Mouse (Mus musculus) testis, adult 2 months (tissue): ENCODE data around the gene Rnf24. TPM values are rescaled to one million over a fixed set of nuclear protein-coding genes. Genes with fewer than 3 reads are reported as not detected.
"Not testable (repeated sequence)": the region's sequence is repeated elsewhere in the genome, so short reads cannot be mapped to it uniquely, and the experiment has no call there.

ENCODE experiments used
- H3K27ac ChIP-seq: fragments of 200-500 bp; 2 replicates; pipeline ENCODE4 v1.5.1; 2012; ENCODE audit warnings: low read depth, low read length; ENCODE audit not compliant: control insufficient read depth, insufficient read depth
- H3K27me3 ChIP-seq: fragments of 200-500 bp; 2 replicates; pipeline ENCODE4 v1.6.1; 2012; ENCODE audit warnings: mild to moderate bottlenecking, low read length, moderate library complexity; ENCODE audit not compliant: control insufficient read depth, insufficient read depth
- H3K36me3 ChIP-seq: fragments of 200-500 bp; 2 replicates; pipeline ENCODE4 v1.6.1; 2012; ENCODE audit warnings: mild to moderate bottlenecking, low read length; ENCODE audit not compliant: control insufficient read depth, insufficient read depth
- H3K4me1 ChIP-seq: fragments of 200-500 bp; 2 replicates; pipeline ENCODE4 v1.6.1; 2012; ENCODE audit warnings: low read length; ENCODE audit not compliant: control insufficient read depth, insufficient read depth
- H3K4me3 ChIP-seq: fragments of 200-500 bp; 2 replicates; pipeline ENCODE4 v1.5.1; 2012; ENCODE audit warnings: low read depth, mild to moderate bottlenecking, low read length, moderate library complexity, mixed read lengths; ENCODE audit not compliant: control insufficient read depth
- CTCF ChIP-seq: fragments of 200-500 bp; IDR thresholded peaks from 2 replicates; pipeline ENCODE4 v1.5.1; 2012; ENCODE audit warnings: low read depth, mild to moderate bottlenecking, inconsistent platforms, low read length, moderate library complexity; ENCODE audit not compliant: control insufficient read depth, insufficient read depth, insufficient replicate concordance
- POLR2A ChIP-seq: fragments of 200-500 bp; IDR thresholded peaks from 2 replicates; pipeline ENCODE4 v1.6.1; 2012; ENCODE audit warnings: low read depth, mild to moderate bottlenecking, inconsistent platforms, low read length, moderate library complexity; ENCODE audit not compliant: control insufficient read depth
- polyA plus RNA-seq: library from polyadenylated mRNA; depleted of rRNA; stranded (reverse); fragments of >200 nt; gene quantifications from 2 replicates; pipeline ENCODE4 v1.2.3, GENCODE M21; 2012

Rnf24 gene
- polyA plus RNA-seq, 1 experiment: 55.4 TPM

DNA sequence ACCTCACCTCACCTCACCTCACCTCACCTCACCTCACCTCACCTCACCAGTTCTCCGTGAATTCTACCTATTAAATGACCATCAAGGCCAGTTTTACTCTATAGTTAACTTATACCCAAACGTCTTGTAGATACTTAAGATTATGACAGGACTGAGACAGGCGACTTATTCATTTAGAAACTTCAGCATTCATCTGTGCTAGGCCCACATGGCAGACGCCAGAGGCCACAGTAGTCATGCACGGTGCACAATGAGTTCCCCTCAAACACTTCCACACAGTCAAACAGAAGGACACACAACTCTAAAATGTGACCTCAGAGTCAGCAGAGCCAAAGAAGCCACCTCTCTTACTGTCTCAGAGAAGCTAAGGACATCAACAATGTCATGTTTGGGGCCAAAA, 45.3 kb downstream of the Rnf24 start:
- no peaks in the 10 kb centered on the region for H3K4me1 ChIP-seq
- H3K27ac ChIP-seq: no peak overlapping the region
- H3K4me3 ChIP-seq: no peak overlapping the region
- no peaks in the 10 kb centered on the region for H3K27me3 ChIP-seq
- no peaks in the 10 kb centered on the region; the same call in 1 of the 2 replicates for H3K36me3 ChIP-seq
- no peak for TF ChIP-seq CTCF
- no peak for TF ChIP-seq POLR2A

- not testable (repeated sequence) for H3K27ac ChIP-seq, H3K4me3 ChIP-seq, H3K36me3 ChIP-seq, H3K4me1 ChIP-seq, H3K27me3 ChIP-seq
Observed at GRCm38 (mm10) chr2:131305226-131305625, 47.5 kb downstream of the Rnf24 start.

GRCm38 (mm10) chr2:131304497-131304896, 48.2 kb downstream of the Rnf24 start:
- H3K4me1 ChIP-seq: no peaks in the 10 kb centered on the region
- no peak overlapping the region for H3K27ac ChIP-seq
- no peak overlapping the region for H3K4me3 ChIP-seq
- no peaks in the 10 kb centered on the region for H3K27me3 ChIP-seq
- TF ChIP-seq POLR2A (no peak), CTCF (no peak)
- no peaks in the 10 kb centered on the region; the same call in 1 of the 2 replicates for H3K36me3 ChIP-seq

DNA sequence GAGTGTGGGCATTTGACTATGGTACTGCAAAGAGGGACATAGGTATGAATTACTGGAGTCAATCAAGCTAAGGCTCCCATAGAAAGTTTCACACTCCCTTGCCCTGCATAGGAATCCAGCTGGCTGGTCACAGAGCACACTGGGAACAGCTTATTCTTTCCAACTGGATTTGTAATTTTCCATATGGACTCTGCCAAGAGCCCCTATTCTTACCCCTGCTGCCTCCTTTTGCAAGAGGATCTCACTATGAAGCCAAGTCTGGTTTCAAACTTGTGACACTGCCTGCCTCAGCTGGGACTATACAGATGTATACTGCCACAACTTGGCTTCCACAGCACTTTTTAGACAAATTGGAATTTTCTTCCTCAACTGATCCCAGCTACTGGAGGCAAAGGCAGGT, 51.1 kb downstream of the Rnf24 start:
- Histone ChIP-seq H3K4me3 (no peak overlapping the region; the same call in 1 of the 2 replicates), H3K27ac (no peak overlapping the region), H3K36me3 (peaks cover 3% of the 10 kb centered on the region), H3K27me3 (no peaks in the 10 kb centered on the region), H3K4me1 (no peaks in the 10 kb centered on the region)
- TF ChIP-seq CTCF (no peak), POLR2A (no peak)

DNA sequence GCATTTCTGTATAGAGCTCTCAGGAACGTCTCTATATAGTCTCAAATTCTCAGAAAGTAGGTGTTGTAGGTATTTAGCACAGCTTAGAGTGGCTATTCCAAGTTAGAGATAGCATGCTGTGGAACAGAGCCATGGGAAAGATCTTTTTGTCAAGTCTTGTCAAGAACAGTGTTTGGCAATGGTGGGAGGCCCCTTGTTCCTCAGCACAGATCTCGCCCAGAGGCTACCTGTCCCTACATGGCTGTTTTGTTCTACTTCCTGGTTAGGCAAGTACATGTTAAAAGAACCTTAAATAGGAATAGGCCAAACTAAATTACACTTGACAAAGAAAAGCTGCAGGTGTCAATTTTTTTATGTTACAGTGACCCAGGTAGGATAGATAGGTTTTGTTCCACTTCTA, 52.2 kb downstream of the Rnf24 start:
- no peak overlapping the region for H3K4me3 ChIP-seq
- H3K36me3 ChIP-seq: peaks cover 5% of the 10 kb centered on the region
- no peaks in the 10 kb centered on the region for H3K27me3 ChIP-seq
- TF ChIP-seq CTCF (no peak), POLR2A (no peak)
- no peak overlapping the region for H3K27ac ChIP-seq
- H3K4me1 ChIP-seq: no peaks in the 10 kb centered on the region

DNA sequence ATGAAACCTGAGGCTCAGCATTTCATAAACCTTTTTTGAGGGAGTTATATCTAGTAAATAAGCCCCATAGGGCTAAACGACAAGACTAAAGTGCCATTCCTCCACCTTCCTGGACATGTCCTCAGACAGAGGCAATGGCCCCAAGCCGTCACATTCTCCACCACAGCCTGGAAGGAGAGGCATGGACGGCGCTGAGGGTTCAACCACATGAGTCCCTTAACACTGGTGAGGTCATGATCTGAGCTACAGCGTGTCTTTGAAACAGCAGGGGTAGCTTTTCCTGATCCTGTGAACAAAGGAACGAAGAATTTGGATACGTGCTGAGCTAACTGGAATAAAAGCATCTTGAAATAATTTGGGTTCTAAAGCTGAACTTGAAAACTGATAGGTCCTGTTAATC, 54.0 kb downstream of the Rnf24 start:
- H3K4me1 ChIP-seq, H3K36me3 ChIP-seq: not testable (repeated sequence)

GRCm38 (mm10) chr2:131296746-131297261, 55.9 kb downstream of the Rnf24 start:
- no peak overlapping the region for H3K27ac ChIP-seq
- TF ChIP-seq POLR2A: no peak
- no peak for TF ChIP-seq CTCF
- no peaks in the 10 kb centered on the region for H3K27me3 ChIP-seq
- no peaks in the 10 kb centered on the region for H3K4me1 ChIP-seq
- peaks cover 5% of the 10 kb centered on the region for H3K36me3 ChIP-seq
- H3K4me3 ChIP-seq: no peak overlapping the region

More for the DNA sequence above, 54.0 kb downstream of the Rnf24 start:
- not testable (repeated sequence) for H3K4me3 ChIP-seq, H3K27me3 ChIP-seq, H3K27ac ChIP-seq

DNA sequence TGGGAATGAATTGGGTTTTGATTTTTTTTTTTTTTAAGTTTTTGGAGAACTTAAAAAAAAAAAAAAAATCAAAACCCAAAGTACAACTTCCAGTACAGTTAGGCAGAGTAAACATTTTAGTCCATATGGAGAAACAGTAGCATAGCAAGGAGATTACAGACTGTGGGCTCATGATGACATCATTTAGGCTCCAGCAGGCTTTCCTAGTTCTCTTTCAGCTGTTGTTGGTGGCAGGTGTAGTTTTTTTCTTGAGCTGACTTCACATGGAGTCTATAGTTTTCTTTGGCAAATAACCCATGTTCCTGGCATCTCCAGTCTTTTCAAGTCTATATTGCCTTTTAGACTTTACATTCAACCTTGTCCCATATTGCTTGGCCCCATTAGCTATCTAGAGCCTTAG, 62.0 kb downstream of the Rnf24 start:
- H3K36me3 ChIP-seq: 0 out of 2 replicates have a peak, but pooled peaks cover 2% of the 10 kb centered on the region
- no peak for TF ChIP-seq CTCF
- no peak for TF ChIP-seq POLR2A
- H3K4me1 ChIP-seq: no peaks in the 10 kb centered on the region
- H3K4me3 ChIP-seq: no peak overlapping the region
- H3K27ac ChIP-seq: no peak overlapping the region
- H3K27me3 ChIP-seq: no peaks in the 10 kb centered on the region
